Mouse (Mus musculus): ENCODE measurements around the gene Etd. TPM values are rescaled to one million over a fixed set of nuclear protein-coding genes. Genes with fewer than 3 reads are reported as not detected.
"Not testable (repeated sequence)": the region's sequence is repeated elsewhere in the genome, so short reads cannot be mapped to it uniquely, and the experiment has no call there.

Etd gene
- not detected in 2 replicates for polyA plus RNA-seq (2016; fragmentation: Nextera tagmentation; extraction: Ambion mirVana)

GRCm38 (mm10) chrX:53434618-53435017 is at the start of gene Etd:
TSS of gene Etd (plus strand) at chrX:53434918.
- 86% methylated on average over 3 of the region's 3 CpGs for WGBS
- no peak within 1 kb of the TSS for H3K9ac ChIP-seq (replicated peaks)
- H3K36me3 ChIP-seq: no peaks in the 10 kb centered on the region
- no peaks in the 10 kb centered on the region for H3K27me3 ChIP-seq
- H3K4me2 ChIP-seq (replicated peaks): no peak within 1 kb of the TSS
- H3K4me1 ChIP-seq: no peaks in the 10 kb centered on the region
- H3K4me3 ChIP-seq: no peak within 1 kb of the TSS
- no peak for ATAC-seq (ENCODE audit: low FRiP score, low read depth)
- no peaks in the 10 kb centered on the region for H3K9me3 ChIP-seq
- no peak within 1 kb of the TSS for H3K27ac ChIP-seq (replicated peaks)

GRCm38 (mm10) chrX:53386362-53386761 is 48.4 kb upstream of the Etd start:
- no peaks in the 10 kb centered on the region for H3K27me3 ChIP-seq
- 68% methylated on average over 3 of the region's 3 CpGs for WGBS
- ATAC-seq (ENCODE audit: low FRiP score, low read depth): no peak
- H3K9ac ChIP-seq (replicated peaks): no peak overlapping the region
- H3K9me3 ChIP-seq: no peaks in the 10 kb centered on the region
- H3K27ac ChIP-seq (replicated peaks): no peak overlapping the region
- no peaks in the 10 kb centered on the region for H3K4me1 ChIP-seq
- H3K36me3 ChIP-seq: no peaks in the 10 kb centered on the region
- no peak overlapping the region for H3K4me2 ChIP-seq (replicated peaks)
- H3K4me3 ChIP-seq: no peak overlapping the region

GRCm38 (mm10) chrX:53432888-53433287 is 1.8 kb upstream of the Etd start:
- Histone ChIP-seq H3K27me3 (no peaks in the 10 kb centered on the region), H3K36me3 (no peaks in the 10 kb centered on the region), H3K4me3 (no peak overlapping the region), H3K4me2 (replicated peaks) (no peak overlapping the region), H3K4me1 (no peaks in the 10 kb centered on the region), H3K9ac (replicated peaks) (no peak overlapping the region), H3K27ac (replicated peaks) (no peak overlapping the region), H3K9me3 (no peaks in the 10 kb centered on the region)
- no peak for ATAC-seq (ENCODE audit: low FRiP score, low read depth)
- 70% methylated on average over 1 of the region's 1 CpGs for WGBS

GRCm38 (mm10) chrX:53459573-53459972 is 24.9 kb downstream of the Etd start:
- 44% methylated on average over 3 of the region's 3 CpGs for WGBS

GRCm38 (mm10) chrX:53464194-53464593 is 29.5 kb downstream of the Etd start:
- H3K36me3 ChIP-seq; H3K27ac ChIP-seq (replicated peaks); H3K27me3 ChIP-seq; H3K9me3 ChIP-seq; H3K4me2 ChIP-seq (replicated peaks); H3K4me3 ChIP-seq; H3K4me1 ChIP-seq; H3K9ac ChIP-seq (replicated peaks); ATAC-seq (ENCODE audit: low FRiP score, low read depth): not testable (repeated sequence)

More at GRCm38 (mm10) chrX:53459573-53459972, 24.9 kb downstream of the Etd start:
- Histone ChIP-seq H3K4me1 (no peaks in the 10 kb centered on the region), H3K27me3 (no peaks in the 10 kb centered on the region), H3K9me3 (no peaks in the 10 kb centered on the region), H3K4me2 (replicated peaks) (no peak overlapping the region), H3K9ac (replicated peaks) (no peak overlapping the region), H3K27ac (replicated peaks) (no peak overlapping the region), H3K4me3 (no peak overlapping the region), H3K36me3 (no peaks in the 10 kb centered on the region)
- no peak for ATAC-seq (ENCODE audit: low FRiP score, low read depth)

Other genes with a start within 250 kb of the Etd start
- gene Plac1, start 194.8 kb upstream of the Etd start, polyA plus RNA-seq (2016; fragmentation: Nextera tagmentation; extraction: Ambion mirVana): 1.0 and 1.4 TPM in 2 replicates
- gene Fam122b, start 165.1 kb upstream of the Etd start, polyA plus RNA-seq (2016; fragmentation: Nextera tagmentation; extraction: Ambion mirVana): 5.1 and 6.5 TPM in 2 replicates
- not detected in 2 replicates for gene Fam122c, start 161.5 kb upstream of the Etd start, polyA plus RNA-seq (2016; fragmentation: Nextera tagmentation; extraction: Ambion mirVana)
- gene Mospd1, start 64.4 kb upstream of the Etd start, polyA plus RNA-seq (2016; fragmentation: Nextera tagmentation; extraction: Ambion mirVana): 53.4 and 57.3 TPM in 2 replicates
- 78.1 and 88.7 TPM in 2 replicates for gene Rtl8c, start 173.1 kb downstream of the Etd start, polyA plus RNA-seq (2016; fragmentation: Nextera tagmentation; extraction: Ambion mirVana)
- gene Gm14597, start 174.1 kb downstream of the Etd start, polyA plus RNA-seq (2016; fragmentation: Nextera tagmentation; extraction: Ambion mirVana): not detected in 2 replicates
- 109 and 113 TPM in 2 replicates for gene Rtl8a, start 208.8 kb downstream of the Etd start, polyA plus RNA-seq (2016; fragmentation: Nextera tagmentation; extraction: Ambion mirVana)
- gene Rtl8b, start 235.5 kb downstream of the Etd start, polyA plus RNA-seq (2016; fragmentation: Nextera tagmentation; extraction: Ambion mirVana): 95.3 and 98.2 TPM in 2 replicates